Mouse (Mus musculus): Measurements from ENCODE around the gene Tdrd12.
"Not testable (repeated sequence)": the region's sequence is repeated elsewhere in the genome, so short reads cannot be mapped to it uniquely, and the experiment has no call there.

Tdrd12 gene

DNA sequence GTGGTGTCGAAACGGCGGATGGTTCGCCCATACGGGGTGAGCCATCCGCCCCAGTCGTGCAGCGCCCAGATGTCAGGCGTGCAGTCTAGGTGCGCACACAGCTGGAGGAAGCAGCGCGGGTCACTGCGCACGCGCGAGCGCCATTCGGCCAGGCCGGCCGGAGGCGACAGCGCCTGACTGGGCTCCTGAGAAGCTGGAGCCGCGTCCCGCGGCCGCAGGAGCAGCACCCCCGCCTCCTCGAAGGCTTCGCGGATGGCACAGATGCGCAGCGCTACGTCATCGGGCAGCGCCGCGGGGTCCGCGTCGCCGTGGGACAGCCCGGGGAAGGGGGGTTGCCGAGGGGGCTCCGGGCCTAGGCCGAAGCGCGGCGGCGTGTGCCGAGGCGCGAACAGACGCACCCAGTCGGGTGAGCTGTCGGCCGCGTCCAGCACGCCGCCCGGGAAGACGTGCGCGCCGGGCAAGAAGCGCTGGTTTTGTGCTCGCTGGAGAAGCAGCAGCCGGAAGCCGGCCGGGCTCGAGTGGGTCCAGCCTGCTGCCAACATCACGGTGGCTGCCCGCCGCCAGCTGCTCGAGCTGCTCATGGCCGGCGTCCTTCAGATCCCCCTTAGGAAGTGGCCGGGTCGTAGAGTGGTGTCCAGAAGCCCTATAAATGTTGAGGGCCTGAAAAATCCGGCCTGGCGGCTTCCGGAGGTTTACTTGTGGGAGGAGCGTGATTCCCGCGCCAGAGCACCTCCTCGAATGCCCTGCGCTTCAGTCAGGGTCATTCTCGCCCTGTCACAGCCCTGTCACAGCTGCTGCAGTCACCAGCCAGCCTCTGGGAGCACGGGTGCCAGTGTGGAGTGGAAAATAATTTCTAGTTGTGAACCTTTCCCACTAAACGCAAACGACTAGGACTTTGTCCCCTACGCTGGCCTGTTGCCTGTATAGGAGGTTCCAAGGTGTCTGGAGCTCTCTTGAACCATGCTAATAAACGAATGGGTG, 18.0 kb upstream of the Tdrd12 start:
- peak; percentile 81 for DNase-seq (ENCODE audit: low spot score)

DNA sequence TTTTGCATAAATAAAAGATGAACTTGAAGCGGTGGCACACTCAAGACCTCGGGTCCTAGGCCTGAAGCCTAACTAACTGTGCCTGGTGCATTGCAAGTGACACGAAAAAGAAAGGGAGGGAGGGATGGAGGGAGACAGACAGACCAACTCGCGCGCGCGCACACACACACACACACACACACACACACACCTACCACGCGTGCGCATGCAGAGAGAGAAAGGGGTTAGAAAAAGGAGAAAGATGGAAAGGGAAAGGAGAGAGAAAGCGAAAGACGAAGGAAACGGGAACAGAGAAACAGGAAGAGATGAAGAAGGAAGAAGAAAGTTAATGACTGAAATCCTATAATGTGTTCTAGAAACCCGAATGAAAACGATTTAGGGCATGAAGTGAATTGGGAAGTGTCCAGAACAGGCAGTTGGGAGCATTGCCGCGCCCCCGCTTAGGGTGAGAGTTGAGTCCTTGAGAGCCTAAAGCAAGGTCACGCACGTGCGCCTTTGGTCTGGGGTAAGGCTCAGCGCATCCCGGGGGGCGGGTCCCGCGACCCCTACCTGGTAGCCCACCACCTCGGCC, 17.1 kb upstream of the Tdrd12 start:
- no peak for DNase-seq (ENCODE audit: low spot score)

GRCm38 (mm10) chr7:35553751-35554604, 16.4 kb upstream of the Tdrd12 start:
- DNase-seq (ENCODE audit: low spot score): no peak

- peak; percentile 48 for DNase-seq (ENCODE audit: low spot score)
Measured at GRCm38 (mm10) chr7:35545881-35546280, 8.3 kb upstream of the Tdrd12 start.

DNA sequence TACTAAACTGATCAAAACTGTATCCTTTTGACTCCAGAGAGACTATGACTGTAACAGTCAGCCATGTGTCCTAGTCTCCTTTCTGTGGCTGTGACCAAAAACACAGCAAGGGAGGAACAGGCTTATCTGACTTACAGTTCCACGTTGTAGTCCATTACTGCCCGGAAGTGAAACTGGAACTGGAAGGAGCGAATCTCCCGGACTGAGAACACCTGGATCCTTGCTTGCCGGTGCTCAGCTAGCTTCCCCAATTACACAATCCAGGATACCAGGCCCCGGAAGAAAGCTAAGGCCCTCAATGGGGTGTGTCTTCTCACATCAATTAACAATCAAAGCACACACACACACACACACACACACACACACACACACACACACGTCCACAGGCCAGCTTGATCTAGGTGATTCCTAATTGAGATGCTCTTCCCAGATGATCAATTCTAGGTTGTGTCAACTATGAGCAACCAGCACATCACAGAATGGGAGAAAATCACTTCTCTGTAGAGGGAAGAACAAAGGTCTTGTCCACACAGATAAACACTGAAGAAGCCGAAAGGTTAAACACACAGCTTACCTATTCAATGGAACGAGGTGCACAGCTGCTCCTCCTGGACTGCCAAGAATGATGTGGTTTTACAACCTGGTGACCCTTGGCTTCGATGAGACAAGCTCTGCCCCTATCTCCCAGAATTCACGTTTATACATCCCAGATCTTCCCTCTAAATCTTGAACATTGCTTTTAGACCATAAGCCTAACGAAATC, 1.6 kb downstream of the Tdrd12 start:
- no peak for DNase-seq (ENCODE audit: low spot score)

DNA sequence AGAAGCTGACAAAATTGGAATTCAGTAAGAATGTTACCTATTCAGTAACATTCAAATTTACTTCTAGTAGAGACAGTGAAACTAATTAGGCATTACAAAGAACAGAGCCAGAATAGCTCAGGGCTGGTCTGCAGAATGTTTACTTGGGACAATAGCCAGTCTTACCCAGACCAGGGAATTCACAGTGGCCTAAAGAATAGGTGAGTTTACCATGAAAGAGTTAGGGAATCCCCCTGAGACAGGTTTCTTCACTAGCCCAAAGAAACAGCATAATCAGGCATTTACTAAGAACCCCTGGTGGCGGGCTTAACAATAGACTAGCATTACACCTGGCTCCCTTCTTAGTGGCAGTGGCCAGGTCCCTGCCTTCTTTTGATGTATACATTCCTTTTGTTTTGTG, 7.0 kb downstream of the Tdrd12 start:
- DNase-seq (ENCODE audit: low spot score): not testable (repeated sequence)

GRCm38 (mm10) chr7:35530026-35530425, 7.5 kb downstream of the Tdrd12 start:
- no peak for DNase-seq (ENCODE audit: low spot score)

DNA sequence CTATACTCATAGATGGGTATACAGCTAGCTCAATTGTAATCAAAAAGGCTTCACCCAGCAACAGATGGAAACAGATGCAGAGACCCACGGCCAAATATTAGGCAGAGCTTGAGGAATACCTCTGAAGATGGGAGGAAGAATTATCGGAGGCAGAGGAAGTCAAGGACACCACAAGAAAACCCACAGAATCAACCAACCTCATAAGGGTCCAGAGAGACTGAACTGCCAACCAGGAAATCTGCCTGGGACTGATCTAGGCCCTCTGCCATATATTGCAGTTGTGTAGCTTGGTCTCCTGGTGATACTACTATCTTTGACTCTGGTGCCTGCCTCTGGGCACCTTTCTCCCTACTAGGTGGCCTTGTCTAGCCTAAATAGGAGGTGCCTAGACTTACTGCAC, 10.8 kb downstream of the Tdrd12 start:
- no peak for DNase-seq (ENCODE audit: low spot score)

- DNase-seq (ENCODE audit: low spot score): no peak
Measured at GRCm38 (mm10) chr7:35501995-35502394, 35.5 kb downstream of the Tdrd12 start.

DNA sequence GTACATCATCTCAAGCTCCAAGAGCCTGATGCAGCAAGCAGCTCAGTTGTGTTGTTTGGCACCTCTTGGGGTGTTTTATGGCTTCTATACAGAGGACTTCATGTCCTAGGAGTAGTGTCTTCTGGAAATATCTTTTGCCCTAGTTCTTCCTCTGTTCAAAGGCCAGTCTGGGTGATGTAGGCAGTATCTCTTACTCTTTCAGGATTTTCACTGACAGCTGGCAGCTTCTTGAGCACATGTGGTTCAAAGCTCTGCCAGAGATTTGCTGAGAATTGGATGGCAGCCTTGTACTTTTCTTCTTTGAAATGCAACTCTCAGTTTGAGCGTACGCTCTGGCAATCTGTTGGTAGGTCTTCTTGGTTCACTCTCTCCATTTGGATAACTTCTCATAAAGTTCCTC, 40.0 kb downstream of the Tdrd12 start:
- no peak for DNase-seq (ENCODE audit: low spot score)

DNA sequence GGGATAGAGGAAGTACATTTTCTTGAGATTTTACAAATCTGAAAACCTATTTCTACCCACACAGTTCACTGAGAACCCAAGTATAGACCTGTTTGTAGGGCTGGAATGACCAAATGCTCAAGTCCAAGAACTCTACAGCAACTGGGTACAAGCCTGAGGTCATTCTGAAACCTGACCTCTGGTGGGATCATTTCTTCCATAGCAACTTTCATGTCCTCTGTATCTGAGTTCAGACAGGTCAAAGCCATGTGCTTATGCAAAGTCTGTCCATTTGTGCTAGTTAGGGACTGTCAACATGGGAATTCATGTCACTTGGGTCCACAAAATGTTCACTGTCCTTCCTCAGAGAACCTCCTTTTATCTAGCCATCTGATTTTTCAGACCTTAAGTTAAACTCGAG, 46.5 kb downstream of the Tdrd12 start:
- no peak for DNase-seq (ENCODE audit: low spot score)

GRCm38 (mm10) chr7:35490186-35490585, 47.4 kb downstream of the Tdrd12 start:
- no peak for DNase-seq (ENCODE audit: low spot score)

GRCm38 (mm10) chr7:35486553-35486952, 51.0 kb downstream of the Tdrd12 start:
- no peak for DNase-seq (ENCODE audit: low spot score)

GRCm38 (mm10) chr7:35485126-35485525, 52.4 kb downstream of the Tdrd12 start:
- no peak for DNase-seq (ENCODE audit: low spot score)

GRCm38 (mm10) chr7:35476457-35476856, 61.1 kb downstream of the Tdrd12 start:
- no peak for DNase-seq (ENCODE audit: low spot score)

DNA sequence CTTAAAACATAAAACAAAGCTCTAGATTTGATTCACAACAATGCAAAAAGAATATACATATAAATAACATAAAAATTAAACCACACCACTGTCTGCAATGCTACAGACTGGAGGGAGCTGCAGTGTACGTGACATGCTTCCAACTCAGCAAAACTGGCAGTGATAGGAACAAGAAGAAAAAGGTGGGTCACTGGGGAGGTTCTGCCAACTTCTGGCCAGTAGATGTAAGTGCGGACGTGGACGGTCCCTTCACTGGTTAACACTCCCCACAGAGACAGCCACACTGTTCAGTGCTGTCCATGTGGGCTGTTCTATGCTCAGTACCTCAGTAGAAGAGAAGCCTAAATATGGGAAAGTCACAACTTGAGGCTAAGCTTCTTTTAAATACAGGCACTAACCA, 66.8 kb downstream of the Tdrd12 start:
- DNase-seq (ENCODE audit: low spot score): no peak

DNA sequence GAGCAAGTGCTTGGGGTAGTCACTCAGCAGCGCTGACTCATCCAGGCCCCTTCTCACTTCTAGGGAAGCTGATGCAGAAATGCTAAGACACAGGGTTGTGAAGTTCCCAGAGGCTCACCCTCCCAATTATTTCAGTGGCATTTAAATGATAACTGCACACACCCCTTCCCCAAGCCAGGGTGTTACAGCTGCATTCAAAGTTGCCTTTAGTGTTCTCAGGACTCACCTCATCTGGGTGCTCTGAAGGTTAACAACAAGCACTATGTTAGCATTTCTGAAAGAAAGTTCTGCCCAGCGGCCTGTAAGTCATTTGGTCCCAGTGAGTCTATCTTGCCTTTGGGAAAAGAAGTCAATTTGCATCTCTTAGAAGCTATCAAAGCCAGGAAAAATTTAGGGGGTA, 69.7 kb downstream of the Tdrd12 start:
- no peak for DNase-seq (ENCODE audit: low spot score)

DNA sequence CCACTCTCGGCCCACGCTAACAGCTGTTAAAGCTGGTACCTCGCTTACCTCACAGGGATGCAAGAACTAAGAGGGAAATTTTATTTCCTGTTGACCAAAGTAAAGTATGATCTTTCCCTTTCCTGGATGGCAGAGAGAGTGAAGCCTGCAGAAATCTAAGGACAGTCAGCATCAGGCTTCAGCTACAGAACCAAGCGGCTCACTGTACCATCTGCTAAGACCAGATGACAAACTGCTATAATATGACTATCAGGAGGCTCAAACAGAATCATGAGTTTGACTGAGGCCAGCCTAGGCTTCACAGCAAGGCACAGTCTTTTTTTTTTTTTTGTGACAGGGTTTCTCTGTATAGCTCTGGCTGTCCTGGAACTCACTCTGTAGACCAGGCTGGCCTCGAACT, 72.5 kb downstream of the Tdrd12 start:
- DNase-seq (ENCODE audit: low spot score): no peak

DNA sequence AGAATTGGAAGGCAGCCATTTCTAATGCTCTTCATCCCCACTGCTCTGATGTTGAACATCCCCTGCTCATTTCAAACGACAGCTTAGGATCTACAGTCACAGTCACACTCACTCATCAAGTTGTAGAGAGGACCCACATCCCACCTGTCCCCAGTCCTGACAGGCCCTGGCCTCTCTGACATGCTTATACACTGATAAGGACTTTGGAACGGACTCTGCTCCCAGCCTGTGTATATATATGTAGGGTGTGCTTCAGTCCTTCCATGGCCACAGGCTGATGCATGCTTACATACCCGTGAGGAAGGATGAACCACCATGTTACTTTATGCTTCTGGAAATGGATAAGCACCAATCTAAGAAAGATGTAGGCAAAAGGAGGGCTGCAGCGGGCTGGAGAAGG, 76.6 kb downstream of the Tdrd12 start:
- DNase-seq (ENCODE audit: low spot score): no peak

DNA sequence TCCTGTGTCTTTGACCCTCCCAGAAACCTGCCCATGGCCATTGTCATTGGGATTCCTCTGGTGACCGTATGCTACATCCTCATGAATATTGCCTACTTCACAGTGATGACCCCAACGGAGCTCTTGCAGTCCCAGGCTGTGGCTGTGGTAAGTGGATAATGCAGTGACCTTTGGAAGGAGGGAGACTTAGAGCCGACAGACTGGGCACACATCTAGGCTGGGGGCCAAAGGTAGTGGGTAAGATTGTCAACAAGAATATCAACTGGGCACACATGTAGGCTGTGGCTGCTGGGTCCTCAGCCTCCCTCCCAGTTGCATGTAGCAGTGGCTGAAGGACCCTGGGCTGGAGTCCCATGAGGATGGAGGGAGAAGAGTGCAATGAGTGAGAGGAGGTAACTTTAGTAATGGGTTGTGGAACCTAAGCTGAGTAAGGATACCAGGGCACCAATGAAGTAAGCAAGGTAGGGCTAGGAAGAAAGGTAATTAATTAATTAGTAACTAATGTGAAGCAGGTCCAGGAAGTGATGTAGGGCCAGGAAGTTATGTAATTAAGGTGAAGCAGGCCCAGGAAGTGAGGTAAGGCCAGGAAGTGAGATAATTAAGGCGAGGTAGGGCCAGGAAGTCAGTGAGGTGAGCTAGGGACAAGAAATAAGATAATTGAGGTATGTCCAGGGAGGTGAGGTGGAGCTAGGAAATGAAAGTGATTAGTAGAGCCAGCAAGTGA, 81.3 kb downstream of the Tdrd12 start:
- no peak for DNase-seq (ENCODE audit: low spot score)

- no peak for DNase-seq (ENCODE audit: low spot score)
Measured at GRCm38 (mm10) chr7:35448867-35449266, 88.7 kb downstream of the Tdrd12 start.
